Mouse (Mus musculus) adrenal gland, adult 2 months (tissue): ENCODE measurements at regions not wholly inside any gene's neighbourhood (a gene's known extent, or its start where the extent isn't known, plus 50 kb on each side); places are given as distances from the start of the nearest gene placed in this dataset.

ENCODE experiments used
- DNase-seq: peaks from one replicate; pipeline ENCODE4 v3.0.0; 2021

GRCm38 (mm10) chr5:51922494-51922893 is 267.8 kb downstream of the Dhx15 start:
- no peak for DNase-seq

GRCm38 (mm10) chr5:51917812-51918448 is 272.4 kb downstream of the Dhx15 start:
- peak; percentile 1 for DNase-seq

- DNase-seq = no peak
These were observed 275.6 kb downstream of the Dhx15 start for GRCm38 (mm10) chr5:51914731-51915130.

DNA sequence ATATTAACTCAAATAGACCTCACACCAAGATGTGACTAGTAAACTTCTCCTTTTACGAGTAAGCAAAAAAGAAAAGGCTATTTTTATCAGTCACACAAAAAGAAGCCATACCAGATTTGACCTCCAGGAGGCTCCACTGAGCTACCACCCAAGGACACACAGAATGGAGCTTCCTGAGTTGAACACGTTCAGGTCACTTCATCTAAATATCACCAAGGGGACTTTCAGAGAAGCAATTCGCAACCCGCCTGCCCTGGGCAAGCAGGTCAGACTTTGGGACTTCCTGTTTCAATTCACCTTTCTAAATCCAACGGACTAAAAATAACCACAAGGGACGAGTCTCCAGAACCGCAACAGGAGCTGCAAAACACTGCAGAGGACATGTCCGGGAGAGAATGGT is 281.5 kb downstream of the Dhx15 start:
- peak; percentile 2 for DNase-seq

- no peak for DNase-seq
These were observed 283.8 kb downstream of the Dhx15 start for GRCm38 (mm10) chr5:51906315-51907109.

GRCm38 (mm10) chr5:51894159-51894558 is 296.2 kb downstream of the Dhx15 start:
- DNase-seq = no peak

- no peak for DNase-seq
These were observed 299.0 kb downstream of the Dhx15 start for GRCm38 (mm10) chr5:51891341-51891740.

DNA sequence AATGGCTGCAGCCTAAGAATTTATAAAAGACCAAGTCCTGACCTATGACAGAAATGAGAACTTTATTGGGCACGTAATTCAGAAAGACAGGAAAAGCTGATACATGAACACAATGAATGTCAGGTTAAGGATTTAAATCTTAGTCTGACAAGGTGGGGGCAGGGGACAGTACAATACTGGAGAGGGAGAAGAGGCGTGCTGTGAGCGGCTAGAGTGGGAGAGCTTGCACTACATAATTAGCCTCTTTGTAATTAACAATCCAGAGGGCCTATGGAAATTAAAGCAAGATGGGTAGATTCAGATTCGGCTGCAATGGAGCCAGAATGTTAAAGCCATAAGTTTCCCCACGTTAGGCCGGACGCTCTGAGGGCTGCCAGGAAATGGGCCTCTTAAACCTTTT is 301.9 kb downstream of the Dhx15 start:
- no peak for DNase-seq

DNA sequence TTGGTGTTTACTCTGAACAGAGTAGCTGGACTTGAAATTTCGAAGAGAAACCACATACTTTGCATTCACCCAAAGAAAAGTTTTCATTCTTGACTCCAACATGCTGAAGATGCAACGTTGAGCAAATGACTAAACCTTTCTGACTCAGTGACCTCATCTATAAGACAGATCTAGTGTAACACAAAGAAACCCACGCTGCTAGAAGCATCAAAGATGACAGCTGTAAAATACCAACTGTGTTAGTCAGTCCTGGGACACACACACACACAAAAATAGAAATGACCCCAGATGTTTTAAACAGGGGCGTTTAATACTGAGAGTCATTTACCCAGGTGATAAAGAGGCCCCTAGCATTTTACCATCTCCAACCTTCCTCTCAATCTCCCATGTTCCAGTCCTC is 307.7 kb downstream of the Dhx15 start:
- no peak for DNase-seq

- no peak for DNase-seq
These were observed 308.1 kb downstream of the Dhx15 start for GRCm38 (mm10) chr5:51882173-51882572.

DNA sequence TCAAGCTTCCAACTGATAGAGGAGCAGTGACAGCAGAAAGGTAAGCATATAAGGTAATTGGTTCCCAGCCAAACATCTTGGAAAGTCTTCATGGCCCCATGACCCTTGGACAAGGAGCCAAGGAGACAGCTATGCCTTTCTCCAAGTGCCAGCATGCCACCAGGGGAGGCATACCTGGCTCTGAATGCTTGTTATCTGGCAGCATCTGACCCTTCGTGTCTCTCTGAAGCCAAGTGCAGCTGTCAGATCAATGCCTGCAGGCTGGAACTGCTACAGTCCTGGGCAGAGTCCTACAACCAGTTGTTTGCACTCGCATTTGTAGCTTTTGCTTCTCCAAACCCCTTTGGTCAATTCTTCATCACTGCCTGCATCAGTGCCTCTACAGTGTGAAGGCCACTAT is 309.3 kb upstream of the Ppargc1a start:
- DNase-seq = no peak

GRCm38 (mm10) chr5:51873571-51873970 is 306.0 kb upstream of the Ppargc1a start:
- DNase-seq = no peak

GRCm38 (mm10) chr5:51871735-51872134 is 304.2 kb upstream of the Ppargc1a start:
- DNase-seq = no peak

DNA sequence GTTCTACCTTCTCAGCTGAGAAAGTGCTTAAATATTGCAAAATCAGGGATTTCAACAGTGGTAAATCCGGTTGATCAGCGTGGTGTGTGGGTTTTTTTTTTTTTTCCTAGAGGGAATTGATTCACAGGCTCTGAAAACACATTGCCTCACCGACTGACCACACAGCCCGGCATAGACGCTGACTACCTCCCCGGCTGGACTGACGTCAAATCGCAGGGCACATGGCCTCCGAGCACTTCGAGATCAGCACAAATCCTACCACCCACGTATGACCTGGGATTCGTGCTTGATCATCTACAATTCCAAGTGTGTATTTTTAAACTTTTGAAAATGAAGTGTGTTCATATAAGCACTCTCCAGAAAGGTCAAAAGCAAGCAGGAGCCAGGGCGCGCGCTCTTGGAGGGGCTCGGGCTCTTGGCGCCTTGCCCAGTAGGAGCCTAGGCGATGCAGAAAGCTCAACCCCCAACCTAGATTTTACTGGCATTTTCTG is 300.7 kb upstream of the Ppargc1a start:
- DNase-seq = peak; percentile 33

DNA sequence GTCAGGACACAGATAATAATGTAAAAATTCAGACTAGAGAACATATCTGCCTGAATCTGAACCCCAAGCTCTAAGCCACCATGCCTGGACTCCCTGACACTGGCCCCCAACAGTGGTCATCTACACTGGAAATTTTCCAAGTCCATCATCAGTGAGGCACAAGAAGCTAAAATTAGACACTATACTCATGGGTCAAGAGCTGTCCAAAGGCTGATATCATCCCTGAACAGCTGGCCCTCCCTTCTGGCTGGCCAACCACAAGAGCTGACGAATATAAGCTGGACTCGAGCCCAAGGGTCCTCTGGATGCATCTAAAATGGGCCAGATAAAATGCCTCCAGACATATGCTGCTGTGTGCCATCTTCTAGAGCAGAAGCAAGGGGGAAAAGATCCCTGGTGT is 298.5 kb upstream of the Ppargc1a start:
- DNase-seq = no peak

GRCm38 (mm10) chr5:51860496-51860895 is 293.0 kb upstream of the Ppargc1a start:
- DNase-seq = no peak

- no peak for DNase-seq
These were observed 286.1 kb upstream of the Ppargc1a start for GRCm38 (mm10) chr5:51853456-51854124.

GRCm38 (mm10) chr5:51850091-51850490 is 282.6 kb upstream of the Ppargc1a start:
- no peak for DNase-seq

DNA sequence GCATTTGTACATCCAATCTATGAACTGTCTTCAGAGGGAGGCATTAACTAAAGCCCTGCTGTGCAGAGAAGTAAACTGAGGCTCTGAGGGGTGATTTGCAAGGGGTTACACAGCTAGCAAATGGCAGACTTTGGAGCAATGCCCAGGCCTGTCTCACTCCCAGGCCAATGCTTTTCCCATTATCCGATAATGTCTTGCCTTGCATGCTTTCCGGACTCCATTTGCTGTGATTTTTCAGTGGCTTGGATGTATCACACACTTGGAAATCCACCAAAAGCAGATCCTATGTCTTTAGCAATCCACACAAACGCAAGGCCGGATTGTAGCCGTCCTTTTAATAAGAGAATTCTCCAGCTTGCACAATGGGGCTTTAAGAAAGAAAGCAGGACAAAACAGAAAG is 281.7 kb upstream of the Ppargc1a start:
- DNase-seq = no peak

DNA sequence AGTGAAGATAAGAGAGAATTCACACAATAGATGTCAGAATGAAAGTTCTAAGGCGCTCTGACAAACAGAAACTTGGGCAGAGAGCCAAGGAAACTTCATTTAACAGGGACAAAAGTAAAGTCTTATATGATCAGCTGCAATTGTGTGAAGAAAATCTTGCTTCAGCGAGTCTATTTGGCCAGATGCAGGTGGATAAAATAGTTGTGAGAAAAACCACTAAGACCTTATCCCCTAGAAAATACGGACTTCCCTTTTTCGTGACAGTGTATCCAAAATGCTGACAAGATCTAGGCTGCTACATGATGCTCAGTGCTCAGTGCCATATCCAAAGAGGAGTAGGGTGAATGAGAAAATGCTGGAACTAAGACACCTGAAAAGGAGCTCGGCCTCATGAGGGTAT is 274.7 kb upstream of the Ppargc1a start:
- no peak for DNase-seq

GRCm38 (mm10) chr5:51841763-51842162 is 274.2 kb upstream of the Ppargc1a start:
- DNase-seq = no peak

DNA sequence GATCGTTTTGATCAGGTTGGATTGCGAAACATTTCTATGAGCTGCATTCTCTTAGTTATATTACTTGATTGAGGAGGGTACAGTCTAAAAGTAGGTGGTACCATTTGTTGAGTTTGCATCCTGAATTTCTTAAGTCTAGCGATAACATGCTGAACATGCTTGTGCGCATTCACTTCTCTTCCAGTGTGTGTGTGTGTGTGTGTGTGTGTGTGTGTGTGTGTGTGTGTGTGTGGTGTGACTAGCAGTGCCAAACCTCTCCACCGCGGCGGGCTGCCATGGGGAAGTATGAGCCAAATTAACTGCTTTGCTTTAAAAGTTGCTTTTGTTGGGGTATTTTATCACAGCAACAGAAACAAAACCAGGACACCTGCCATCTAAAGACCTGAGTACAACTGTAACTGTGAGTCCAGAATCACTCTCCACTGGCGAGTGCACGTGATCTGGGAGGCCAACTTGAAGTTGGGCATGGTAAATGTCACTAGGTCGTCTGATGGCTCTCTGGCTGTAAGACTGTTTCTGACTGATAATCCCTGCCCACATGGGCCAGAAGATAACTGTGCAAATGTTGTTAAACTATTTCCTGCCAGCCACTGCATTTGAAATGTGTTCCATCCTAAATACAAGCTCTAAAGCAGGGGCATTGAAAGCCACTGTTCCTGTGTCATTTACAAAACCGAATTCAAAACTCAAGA is 273.3 kb upstream of the Ppargc1a start:
- no peak for DNase-seq
